Mouse (Mus musculus): ENCODE results near the gene Sfn.

DNA sequence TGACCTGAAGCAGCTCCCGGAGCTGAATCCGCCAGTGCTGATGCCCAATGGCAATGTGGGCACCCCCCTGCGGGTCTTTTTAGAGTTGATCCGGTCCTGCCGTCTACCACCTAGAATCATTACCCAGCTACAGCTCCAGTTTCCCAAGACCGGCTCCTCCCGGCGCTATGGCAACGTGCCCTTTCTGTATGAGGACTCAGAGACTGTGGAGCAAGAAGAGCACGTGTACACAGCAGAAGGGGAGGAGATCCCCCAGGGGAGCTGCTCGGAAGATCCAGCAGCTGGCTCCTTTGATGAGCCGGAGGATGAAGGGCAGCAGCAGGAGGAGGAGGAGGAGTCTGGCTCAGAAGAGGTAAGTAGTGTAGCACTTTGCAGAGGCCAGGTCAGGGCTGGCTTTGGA is 24.0 kb downstream of the Sfn start:
- TF ChIP-seq MYOG (IDR thresholded peaks at IDR 0.05; ENCODE audit: control insufficient read depth in 1 of 3, insufficient read depth in 1 of 3, insufficient read length in 2 of 3, low read depth in 2 of 3) = no peak
- no peak for TF ChIP-seq SRF (IDR thresholded peaks at IDR 0.05; ENCODE audit: control insufficient read depth, insufficient read length, low read depth)
- no peak for TF ChIP-seq MYOD1 (IDR thresholded peaks at IDR 0.05; ENCODE audit: control insufficient read depth in 1 of 3, insufficient read length in 2 of 3, low read depth in 2 of 3)

Data from myocyte (in vitro differentiated cells).